In genomic region chr11:76821353-76821752, GRCm38 (mm10) we compare ENCODE assay signal across 10 mouse cellular contexts.
"Had no signal": no experiment of that assay in that cellular context is flagged by ENCODE, and none has a peak within 500 bp of the region (broad histone marks: within the 10 kb centered on the region; RNA-seq: fewer than 3 reads in every experiment).

No protein-coding gene starts in this region.

- H3K27me3 ChIP-seq: intestine, embryonic 15.5 days; limb, embryonic 12.5 days; neural tube, embryonic 12.5 days had no signal

- H3K27ac ChIP-seq: intestine, embryonic 15.5 days; kidney, postnatal 0 days; layer of hippocampus, adult 2 months; limb, embryonic 12.5 days; midbrain, embryonic 10.5 days; neural tube, embryonic 12.5 days had no signal

- H3K36me3 ChIP-seq: intestine, embryonic 15.5 days; limb, embryonic 12.5 days; midbrain, embryonic 10.5 days; neural tube, embryonic 12.5 days had no signal

- H3K4me1 ChIP-seq: midbrain, embryonic 10.5 days; neural tube, embryonic 12.5 days had no signal

- H3K4me3 ChIP-seq: intestine, embryonic 15.5 days; layer of hippocampus, adult 2 months; limb, embryonic 12.5 days; midbrain, embryonic 10.5 days; neural tube, embryonic 12.5 days had no signal

- ATAC-seq: intestine, embryonic 15.5 days had no signal

- H3K9ac ChIP-seq: intestine, embryonic 15.5 days; limb, embryonic 12.5 days; neural tube, embryonic 12.5 days had no signal

- H3K4me2 ChIP-seq: intestine, embryonic 15.5 days; limb, embryonic 12.5 days; neural tube, embryonic 12.5 days had no signal

- H3K9me3 ChIP-seq: intestine, embryonic 15.5 days; limb, embryonic 12.5 days; midbrain, embryonic 10.5 days; neural tube, embryonic 12.5 days had no signal

- DNase-seq: kidney, adult 8-10 months; kidney, postnatal 4 days; midbrain, embryonic 14.5 days; thymus, postnatal 36 days had no signal
